8 mouse cellular contexts compared by ENCODE assay signal in genomic region chr2:74681594-74682531, GRCm38 (mm10). TPM values are rescaled to one million over a fixed set of nuclear protein-coding genes. Genes with fewer than 3 reads are reported as not detected.
DNase-seq lines count a peak whose midpoint lies in the region; ATAC-seq and TF ChIP-seq lines count a peak whose summit lies in the region.

No protein-coding gene starts in this region.

- H3K27me3 ChIP-seq in forebrain, postnatal 0 days (ENCODE audit: insufficient read depth, low read length): peaks cover 92% of the 10 kb centered on the region
- peaks cover 78% of the 10 kb centered on the region for H3K27me3 ChIP-seq in limb, embryonic 15.5 days

- no peaks in the 10 kb centered on the region for H3K36me3 ChIP-seq in forebrain, postnatal 0 days (ENCODE audit: insufficient read depth)
- H3K36me3 ChIP-seq in limb, embryonic 15.5 days: no peaks in the 10 kb centered on the region

- WGBS in forebrain, postnatal 0 days: 3% methylated on average over 77 of the region's 78 CpGs
- 2% methylated on average over 67 of the region's 78 CpGs for WGBS in limb, embryonic 15.5 days

- 0 out of 2 replicates have a peak overlapping the region, but pooled peaks have one; percentile 10 for H3K4me2 ChIP-seq in forebrain, postnatal 0 days (ENCODE audit: low read depth)
- peak overlapping the region; percentile 65 for H3K4me2 ChIP-seq in limb, embryonic 15.5 days

- H3K9me3 ChIP-seq in forebrain, postnatal 0 days (ENCODE audit: low read length): no peaks in the 10 kb centered on the region
- H3K9me3 ChIP-seq in limb, embryonic 15.5 days: no peaks in the 10 kb centered on the region

- H3K4me3 ChIP-seq in forebrain, postnatal 0 days (ENCODE audit: low read depth, low read length): peak overlapping the region; percentile 16
- peak overlapping the region; percentile 60 for H3K4me3 ChIP-seq in limb, embryonic 15.5 days

- no peak overlapping the region for H3K9ac ChIP-seq in forebrain, postnatal 0 days
- H3K9ac ChIP-seq in limb, embryonic 15.5 days: peak overlapping the region; percentile 71

- H3K4me1 ChIP-seq in forebrain, postnatal 0 days (ENCODE audit: insufficient read depth): no peaks in the 10 kb centered on the region
- peaks cover 26% of the 10 kb centered on the region for H3K4me1 ChIP-seq in limb, embryonic 15.5 days

- H3K27ac ChIP-seq in forebrain, postnatal 0 days (ENCODE audit: low read depth, low read length): no peak overlapping the region
- H3K27ac ChIP-seq in limb, embryonic 15.5 days: peak overlapping the region; percentile 94

- no peak for TF ChIP-seq CTCF in forebrain, postnatal 0 days (IDR thresholded peaks at IDR 0.05; ENCODE audit: low read depth)

- peak; percentile 24; the same call in 1 of the 2 replicates for ATAC-seq in forebrain, postnatal 0 days
- peak; percentile 74 for ATAC-seq in limb, embryonic 15.5 days (ENCODE audit: insufficient number of reproducible peaks, low FRiP score, low TSS enrichment, low read depth)

- peak; percentile 57 for DNase-seq in urinary bladder, adult 2 months (ENCODE audit: low spot score)
- DNase-seq in urinary bladder, postnatal 10 days (ENCODE audit: low spot score): no peak
- no peak for DNase-seq in forebrain, postnatal 0 days
- peak; percentile 35 for DNase-seq in urinary bladder, postnatal 25 days (ENCODE audit: low spot score)
- DNase-seq in gastrocnemius, adult 18-20 months (ENCODE audit: low spot score): no peak
- DNase-seq in gastrocnemius, postnatal 10 days: no peak
- no peak for DNase-seq in right cerebral cortex, adult 18-20 months

RNA-seq across cellular contexts. Expression of gene Hoxd11, which starts 2.5 kb away (rescaled TPM):
- polyA plus RNA-seq in urinary bladder, adult 2 months (2012; rRNA removed): 8.1 and 8.9 TPM in 2 replicates
- not detected in 2 replicates for total RNA-seq in forebrain, postnatal 0 days (2014; rRNA removed)
- not detected in 2 replicates for polyA plus RNA-seq in forebrain, postnatal 0 days (2015; fragmentation: Nextera tagmentation; extraction: Ambion mirVana)
- 7.1 and 10.3 TPM in 2 replicates for polyA plus RNA-seq in limb, embryonic 15.5 days (2015; fragmentation: Nextera tagmentation; extraction: Ambion mirVana)
- total RNA-seq in gastrocnemius, adult 18-20 months (2021): not detected
- total RNA-seq in gastrocnemius, postnatal 10 days (2021): under 1 TPM; 0.23 to 0.56 TPM

RNA-seq across cellular contexts. Expression of gene Hoxd12, which starts 7.0 kb away (rescaled TPM):
- polyA plus RNA-seq in urinary bladder, adult 2 months (2012; rRNA removed): 2.3 and 2.6 TPM in 2 replicates
- total RNA-seq in forebrain, postnatal 0 days (2014; rRNA removed): not detected in 2 replicates
- polyA plus RNA-seq in forebrain, postnatal 0 days (2015; fragmentation: Nextera tagmentation; extraction: Ambion mirVana): not detected in 2 replicates
- polyA plus RNA-seq in limb, embryonic 15.5 days (2015; fragmentation: Nextera tagmentation; extraction: Ambion mirVana): 27.0 and 30.6 TPM in 2 replicates
- total RNA-seq in gastrocnemius, adult 18-20 months (2021): not detected
- not detected for total RNA-seq in gastrocnemius, postnatal 10 days (2021)

RNA-seq across cellular contexts. Expression of gene Hoxd10, which starts 9.9 kb away (rescaled TPM):
- 13.5 and 14.9 TPM in 2 replicates for polyA plus RNA-seq in urinary bladder, adult 2 months (2012; rRNA removed)
- not detected in 2 replicates for total RNA-seq in forebrain, postnatal 0 days (2014; rRNA removed)
- not detected in 2 replicates for polyA plus RNA-seq in forebrain, postnatal 0 days (2015; fragmentation: Nextera tagmentation; extraction: Ambion mirVana)
- polyA plus RNA-seq in limb, embryonic 15.5 days (2015; fragmentation: Nextera tagmentation; extraction: Ambion mirVana): 12.4 and 14.5 TPM in 2 replicates
- total RNA-seq in gastrocnemius, adult 18-20 months (2021): 1 to 10 TPM; 5.0 to 6.1 TPM
- total RNA-seq in gastrocnemius, postnatal 10 days (2021): 1 to 10 TPM; 3.9 to 4.5 TPM

RNA-seq across cellular contexts. Expression of gene Hoxd13, which starts 13.8 kb away (rescaled TPM):
- 15.4 and 17.9 TPM in 2 replicates for polyA plus RNA-seq in urinary bladder, adult 2 months (2012; rRNA removed)
- total RNA-seq in forebrain, postnatal 0 days (2014; rRNA removed): not detected in 2 replicates
- not detected in 2 replicates for polyA plus RNA-seq in forebrain, postnatal 0 days (2015; fragmentation: Nextera tagmentation; extraction: Ambion mirVana)
- polyA plus RNA-seq in limb, embryonic 15.5 days (2015; fragmentation: Nextera tagmentation; extraction: Ambion mirVana): 20.8 and 32.3 TPM in 2 replicates
- total RNA-seq in gastrocnemius, adult 18-20 months (2021): not detected
- not detected for total RNA-seq in gastrocnemius, postnatal 10 days (2021)

RNA-seq across cellular contexts. Expression of gene Hoxd9, which starts 15.7 kb away (rescaled TPM):
- polyA plus RNA-seq in urinary bladder, adult 2 months (2012; rRNA removed): 9.1 and 12.2 TPM in 2 replicates
- not detected in 2 replicates for total RNA-seq in forebrain, postnatal 0 days (2014; rRNA removed)
- not detected in 2 replicates for polyA plus RNA-seq in forebrain, postnatal 0 days (2015; fragmentation: Nextera tagmentation; extraction: Ambion mirVana)
- polyA plus RNA-seq in limb, embryonic 15.5 days (2015; fragmentation: Nextera tagmentation; extraction: Ambion mirVana): 7.1 TPM in 2 replicates
- total RNA-seq in gastrocnemius, adult 18-20 months (2021): 10 to 100 TPM; 17.0 to 18.1 TPM
- total RNA-seq in gastrocnemius, postnatal 10 days (2021): 10 to 100 TPM; 12.6 to 16.1 TPM

Comparison
In these comparisons a context has a peak if more than half of its experiments do, and no peak if none do; other contexts are left out.
1. DNase-seq: peak in urinary bladder, adult 2 months (single experiment) and urinary bladder, postnatal 25 days (single experiment); none in urinary bladder, postnatal 10 days (single experiment), forebrain, postnatal 0 days (single experiment), gastrocnemius, adult 18-20 months (single experiment), gastrocnemius, postnatal 10 days (single experiment) and right cerebral cortex, adult 18-20 months (single experiment).